Mouse (Mus musculus): ENCODE data around the gene Knl1. TPM values are rescaled to one million over a fixed set of nuclear protein-coding genes. Genes with fewer than 3 reads are reported as not detected.

The Knl1 gene
- 0.08 TPM for polyA plus RNA-seq (2014; fragmentation: Illumina TruSeq; extraction: RNeasy Lipid Tissue Mini Kit (QIAGEN cat#74804); ENCODE audit: low read depth, low replicate concordance)

GRCm38 (mm10) chr2:119046649-119047611, at the start of gene Knl1:
Gene Knl1 (plus strand): TSS chr2:119047119.

GRCm38 (mm10) chr2:119028941-119029551, 17.9 kb upstream of the Knl1 start, which contains the start of gene Ccdc32:
Gene Ccdc32 (minus strand): TSS chr2:119029393.

GRCm38 (mm10) chr2:119034656-119035396, 12.1 kb upstream of the Knl1 start, which contains the start of gene Rpusd2:
Gene Rpusd2 (plus strand): TSS chr2:119034790.

GRCm38 (mm10) chr2:119112438-119113112, 65.7 kb downstream of the Knl1 start, which contains the start of gene Rad51:
Gene Rad51 (plus strand): TSS chr2:119112793.

Other genes starting within 250 kb of the Knl1 start
- 0.86 TPM for gene Knstrn, start 233.1 kb upstream of the Knl1 start, polyA plus RNA-seq (2014; fragmentation: Illumina TruSeq; extraction: RNeasy Lipid Tissue Mini Kit (QIAGEN cat#74804); ENCODE audit: low read depth, low replicate concordance)
- gene Ivd, start 185.2 kb upstream of the Knl1 start, polyA plus RNA-seq (2014; fragmentation: Illumina TruSeq; extraction: RNeasy Lipid Tissue Mini Kit (QIAGEN cat#74804); ENCODE audit: low read depth, low replicate concordance), result 343 TPM
- gene Bahd1, start 146.7 kb upstream of the Knl1 start, polyA plus RNA-seq (2014; fragmentation: Illumina TruSeq; extraction: RNeasy Lipid Tissue Mini Kit (QIAGEN cat#74804); ENCODE audit: low read depth, low replicate concordance), result 9.3 TPM
- gene Chst14, start 120.6 kb upstream of the Knl1 start, polyA plus RNA-seq (2014; fragmentation: Illumina TruSeq; extraction: RNeasy Lipid Tissue Mini Kit (QIAGEN cat#74804); ENCODE audit: low read depth, low replicate concordance), result 6.8 TPM
- 12.2 TPM for gene Ccdc32, start 17.7 kb upstream of the Knl1 start, polyA plus RNA-seq (2014; fragmentation: Illumina TruSeq; extraction: RNeasy Lipid Tissue Mini Kit (QIAGEN cat#74804); ENCODE audit: low read depth, low replicate concordance)
- gene Rpusd2, start 12.3 kb upstream of the Knl1 start, polyA plus RNA-seq (2014; fragmentation: Illumina TruSeq; extraction: RNeasy Lipid Tissue Mini Kit (QIAGEN cat#74804); ENCODE audit: low read depth, low replicate concordance), result 3.5 TPM
- gene Rad51, start 65.7 kb downstream of the Knl1 start, polyA plus RNA-seq (2014; fragmentation: Illumina TruSeq; extraction: RNeasy Lipid Tissue Mini Kit (QIAGEN cat#74804); ENCODE audit: low read depth, low replicate concordance), result 0.26 TPM
- 18.1 TPM for gene Rmdn3, start 109.9 kb downstream of the Knl1 start, polyA plus RNA-seq (2014; fragmentation: Illumina TruSeq; extraction: RNeasy Lipid Tissue Mini Kit (QIAGEN cat#74804); ENCODE audit: low read depth, low replicate concordance)
- gene Gchfr, start 120.7 kb downstream of the Knl1 start, polyA plus RNA-seq (2014; fragmentation: Illumina TruSeq; extraction: RNeasy Lipid Tissue Mini Kit (QIAGEN cat#74804); ENCODE audit: low read depth, low replicate concordance), result 7.9 TPM
- gene Gm14137, start 127.4 kb downstream of the Knl1 start, polyA plus RNA-seq (2014; fragmentation: Illumina TruSeq; extraction: RNeasy Lipid Tissue Mini Kit (QIAGEN cat#74804); ENCODE audit: low read depth, low replicate concordance), result not detected
- gene Zfyve19, start 161.5 kb downstream of the Knl1 start, polyA plus RNA-seq (2014; fragmentation: Illumina TruSeq; extraction: RNeasy Lipid Tissue Mini Kit (QIAGEN cat#74804); ENCODE audit: low read depth, low replicate concordance), result 22.6 TPM
- gene Dnajc17, start 161.7 kb downstream of the Knl1 start, polyA plus RNA-seq (2014; fragmentation: Illumina TruSeq; extraction: RNeasy Lipid Tissue Mini Kit (QIAGEN cat#74804); ENCODE audit: low read depth, low replicate concordance), result 8.7 TPM
- not detected for gene Ppp1r14d, start 182.8 kb downstream of the Knl1 start, polyA plus RNA-seq (2014; fragmentation: Illumina TruSeq; extraction: RNeasy Lipid Tissue Mini Kit (QIAGEN cat#74804); ENCODE audit: low read depth, low replicate concordance)
- gene Spint1, start 190.2 kb downstream of the Knl1 start, polyA plus RNA-seq (2014; fragmentation: Illumina TruSeq; extraction: RNeasy Lipid Tissue Mini Kit (QIAGEN cat#74804); ENCODE audit: low read depth, low replicate concordance), result not detected
- gene Rhov, start 224.2 kb downstream of the Knl1 start, polyA plus RNA-seq (2014; fragmentation: Illumina TruSeq; extraction: RNeasy Lipid Tissue Mini Kit (QIAGEN cat#74804); ENCODE audit: low read depth, low replicate concordance), result not detected
- gene Vps18, start 241.6 kb downstream of the Knl1 start, polyA plus RNA-seq (2014; fragmentation: Illumina TruSeq; extraction: RNeasy Lipid Tissue Mini Kit (QIAGEN cat#74804); ENCODE audit: low read depth, low replicate concordance), result 8.4 TPM